Mouse (Mus musculus): ENCODE results near the gene Spata13. TPM values are rescaled to one million over a fixed set of nuclear protein-coding genes. Genes with fewer than 3 reads are reported as not detected.

Gene Spata13
- total and polyA plus RNA-seq, 2 experiments from 2014 or later = 16.5 to 34.1 TPM

GRCm38 (mm10) chr14:60686733-60687132, 52.9 kb downstream of the Spata13 start:
- no peaks in the 10 kb centered on the region for H3K27me3 ChIP-seq (ENCODE audit: insufficient read depth, low read length)
- 36% methylated on average over 11 of the region's 11 CpGs for WGBS
- peak overlapping the region; percentile 42 for H3K4me2 ChIP-seq (ENCODE audit: low read depth, low read length)
- H3K27ac ChIP-seq = peak overlapping the region; percentile 32; the same call in 1 of the 2 replicates
- DNase-seq (ENCODE audit: low spot score) = no peak
- H3K9me3 ChIP-seq (ENCODE audit: low read length) = no peaks in the 10 kb centered on the region
- TF ChIP-seq CTCF (IDR thresholded peaks at IDR 0.05; ENCODE audit: low read depth) = no peak
- H3K4me1 ChIP-seq (ENCODE audit: insufficient read depth, low read length) = peaks cover 28% of the 10 kb centered on the region
- H3K4me3 ChIP-seq (ENCODE audit: low read length) = no peak overlapping the region
- ATAC-seq = no peak
- H3K9ac ChIP-seq (replicated peaks; ENCODE audit: low read length) = no peak overlapping the region
- no peaks in the 10 kb centered on the region for H3K36me3 ChIP-seq (ENCODE audit: insufficient read depth, low read length)

GRCm38 (mm10) chr14:60687241-60687640, 53.4 kb downstream of the Spata13 start:
- Histone ChIP-seq H3K9ac (replicated peaks; ENCODE audit: low read length) (no peak overlapping the region), H3K36me3 (ENCODE audit: insufficient read depth, low read length) (no peaks in the 10 kb centered on the region), H3K27me3 (ENCODE audit: insufficient read depth, low read length) (no peaks in the 10 kb centered on the region), H3K4me3 (ENCODE audit: low read length) (no peak overlapping the region), H3K4me2 (ENCODE audit: low read depth, low read length) (peak overlapping the region; percentile 42), H3K9me3 (ENCODE audit: low read length) (no peaks in the 10 kb centered on the region), H3K27ac (no peak overlapping the region; the same call in 1 of the 2 replicates), H3K4me1 (ENCODE audit: insufficient read depth, low read length) (peaks cover 23% of the 10 kb centered on the region)
- 19% methylated on average over 7 of the region's 7 CpGs for WGBS
- TF ChIP-seq CTCF (IDR thresholded peaks at IDR 0.05; ENCODE audit: low read depth) = no peak
- ATAC-seq = no peak
- peak; percentile 39 for DNase-seq (ENCODE audit: low spot score)

GRCm38 (mm10) chr14:60688509-60689205, 54.9 kb downstream of the Spata13 start:
- Histone ChIP-seq H3K9ac (replicated peaks; ENCODE audit: low read length) (no peak overlapping the region), H3K4me3 (ENCODE audit: low read length) (no peak overlapping the region), H3K27ac (no peak overlapping the region), H3K36me3 (ENCODE audit: insufficient read depth, low read length) (no peaks in the 10 kb centered on the region), H3K4me1 (ENCODE audit: insufficient read depth, low read length) (0 out of 2 replicates have a peak, but pooled peaks cover 14% of the 10 kb centered on the region), H3K9me3 (ENCODE audit: low read length) (no peaks in the 10 kb centered on the region), H3K27me3 (ENCODE audit: insufficient read depth, low read length) (no peaks in the 10 kb centered on the region), H3K4me2 (ENCODE audit: low read depth, low read length) (no peak overlapping the region)
- ATAC-seq (peak; percentile 78; the same call in 1 of the 2 replicates), DNase-seq (ENCODE audit: low spot score) (peak; percentile 90)
- TF ChIP-seq CTCF (IDR thresholded peaks at IDR 0.05; ENCODE audit: low read depth) = peak; percentile 86
- 27% methylated on average over 7 of the region's 7 CpGs for WGBS

GRCm38 (mm10) chr14:60689768-60690167, 56.0 kb downstream of the Spata13 start:
- H3K4me3 ChIP-seq (ENCODE audit: low read length) = no peak overlapping the region
- no peak overlapping the region for H3K9ac ChIP-seq (replicated peaks; ENCODE audit: low read length)
- H3K27me3 ChIP-seq (ENCODE audit: insufficient read depth, low read length) = no peaks in the 10 kb centered on the region
- WGBS = 84% methylated on average over 5 of the region's 5 CpGs
- 0 out of 2 replicates have a peak, but pooled peaks cover 14% of the 10 kb centered on the region for H3K4me1 ChIP-seq (ENCODE audit: insufficient read depth, low read length)
- no peaks in the 10 kb centered on the region for H3K9me3 ChIP-seq (ENCODE audit: low read length)
- no peak for TF ChIP-seq CTCF (IDR thresholded peaks at IDR 0.05; ENCODE audit: low read depth)
- no peak overlapping the region for H3K27ac ChIP-seq
- DNase-seq (ENCODE audit: low spot score) (no peak), ATAC-seq (no peak)
- H3K4me2 ChIP-seq (ENCODE audit: low read depth, low read length) = no peak overlapping the region
- no peaks in the 10 kb centered on the region for H3K36me3 ChIP-seq (ENCODE audit: insufficient read depth, low read length)

- Histone ChIP-seq H3K36me3 (ENCODE audit: insufficient read depth, low read length) (no peaks in the 10 kb centered on the region), H3K4me3 (ENCODE audit: low read length) (no peak overlapping the region), H3K9me3 (ENCODE audit: low read length) (no peaks in the 10 kb centered on the region), H3K9ac (replicated peaks; ENCODE audit: low read length) (no peak overlapping the region), H3K4me1 (ENCODE audit: insufficient read depth, low read length) (0 out of 2 replicates have a peak, but pooled peaks cover 14% of the 10 kb centered on the region), H3K27ac (no peak overlapping the region), H3K27me3 (ENCODE audit: insufficient read depth, low read length) (no peaks in the 10 kb centered on the region), H3K4me2 (ENCODE audit: low read depth, low read length) (no peak overlapping the region)
- peak; percentile 52 for DNase-seq (ENCODE audit: low spot score)
- TF ChIP-seq CTCF (IDR thresholded peaks at IDR 0.05; ENCODE audit: low read depth) = no peak
- WGBS = 30% methylated on average over 7 of the region's 7 CpGs
- ATAC-seq = no peak
These were observed 56.8 kb downstream of the Spata13 start for GRCm38 (mm10) chr14:60690631-60691030.

GRCm38 (mm10) chr14:60693122-60693536, 59.3 kb downstream of the Spata13 start:
- 0 out of 2 replicates have a peak overlapping the region, but pooled peaks have one; percentile 9 for H3K9ac ChIP-seq (replicated peaks; ENCODE audit: low read length)
- H3K4me2 ChIP-seq (ENCODE audit: low read depth, low read length) = no peak overlapping the region
- peak; percentile 4; the same call in 1 of the 2 replicates for ATAC-seq
- no peak overlapping the region; the same call in 1 of the 2 replicates for H3K27ac ChIP-seq
- 45% methylated on average over 11 of the region's 11 CpGs for WGBS
- no peak overlapping the region for H3K4me3 ChIP-seq (ENCODE audit: low read length)
- H3K9me3 ChIP-seq (ENCODE audit: low read length) = no peaks in the 10 kb centered on the region
- 0 out of 2 replicates have a peak, but pooled peaks cover 4% of the 10 kb centered on the region for H3K4me1 ChIP-seq (ENCODE audit: insufficient read depth, low read length)
- H3K36me3 ChIP-seq (ENCODE audit: insufficient read depth, low read length) = no peaks in the 10 kb centered on the region
- H3K27me3 ChIP-seq (ENCODE audit: insufficient read depth, low read length) = no peaks in the 10 kb centered on the region
- TF ChIP-seq CTCF (IDR thresholded peaks at IDR 0.05; ENCODE audit: low read depth) = no peak
- DNase-seq (ENCODE audit: low spot score) = no peak

GRCm38 (mm10) chr14:60693666-60694065, 59.9 kb downstream of the Spata13 start:
- DNase-seq (ENCODE audit: low spot score) = no peak
- no peaks in the 10 kb centered on the region for H3K9me3 ChIP-seq (ENCODE audit: low read length)
- no peak for ATAC-seq
- no peak overlapping the region for H3K27ac ChIP-seq
- no peak overlapping the region for H3K9ac ChIP-seq (replicated peaks; ENCODE audit: low read length)
- no peak for TF ChIP-seq CTCF (IDR thresholded peaks at IDR 0.05; ENCODE audit: low read depth)
- H3K4me1 ChIP-seq (ENCODE audit: insufficient read depth, low read length) = 0 out of 2 replicates have a peak, but pooled peaks cover 4% of the 10 kb centered on the region
- no peak overlapping the region for H3K4me3 ChIP-seq (ENCODE audit: low read length)
- H3K4me2 ChIP-seq (ENCODE audit: low read depth, low read length) = no peak overlapping the region
- H3K27me3 ChIP-seq (ENCODE audit: insufficient read depth, low read length) = no peaks in the 10 kb centered on the region
- 57% methylated on average over 5 of the region's 5 CpGs for WGBS
- no peaks in the 10 kb centered on the region for H3K36me3 ChIP-seq (ENCODE audit: insufficient read depth, low read length)
